Mouse (Mus musculus): ENCODE results near the gene Sema6d. TPM values are rescaled to one million over a fixed set of nuclear protein-coding genes. Genes with fewer than 3 reads are reported as not detected.

Gene Sema6d
- total RNA-seq, 1 experiment from 2014 or later, result not detected

DNA sequence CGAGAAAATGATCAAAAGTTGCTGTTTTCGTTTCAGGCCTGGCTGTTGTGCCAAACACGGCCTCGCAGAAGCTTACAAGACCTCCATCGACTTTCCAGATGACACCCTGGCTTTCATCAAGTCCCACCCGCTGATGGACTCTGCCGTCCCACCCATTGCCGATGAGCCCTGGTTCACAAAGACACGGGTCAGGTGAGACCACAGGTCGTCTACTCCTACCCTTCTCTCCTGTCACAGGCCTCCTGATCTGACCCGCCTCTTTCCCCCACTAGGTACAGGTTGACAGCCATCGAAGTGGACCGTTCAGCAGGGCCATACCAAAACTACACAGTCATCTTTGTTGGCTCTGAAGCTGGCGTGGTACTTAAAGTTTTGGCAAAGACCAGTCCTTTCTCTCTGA lies 568.6 kb downstream of the Sema6d start:
- no peak for ATAC-seq (replicated peaks; ENCODE audit: insufficient number of reproducible peaks, low FRiP score, low TSS enrichment, poor library complexity, severe bottlenecking)

- ATAC-seq (replicated peaks; ENCODE audit: insufficient number of reproducible peaks, low FRiP score, low TSS enrichment, poor library complexity, severe bottlenecking), result no peak
These were observed 569.8 kb downstream of the Sema6d start for GRCm38 (mm10) chr2:124659601-124660000.

DNA sequence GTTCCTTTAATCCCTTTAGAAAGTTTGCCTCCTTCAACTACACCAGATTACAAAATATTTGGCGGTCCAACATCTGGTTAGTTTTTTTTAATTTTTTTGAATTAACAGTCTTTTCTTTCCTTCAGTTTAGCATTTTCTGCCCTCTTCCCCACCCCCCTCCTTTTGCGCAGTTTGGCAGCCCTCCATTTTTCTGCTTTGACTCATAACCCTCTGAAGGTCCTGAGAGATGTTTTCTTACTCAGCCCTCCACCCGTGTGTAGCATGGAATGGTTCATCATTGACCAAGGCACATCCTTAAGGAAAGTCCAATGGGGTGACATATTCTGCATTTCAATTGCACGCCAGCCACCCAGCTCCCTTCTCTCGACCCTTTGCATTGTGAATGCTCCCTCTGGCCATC lies 570.9 kb downstream of the Sema6d start:
- ATAC-seq (replicated peaks; ENCODE audit: insufficient number of reproducible peaks, low FRiP score, low TSS enrichment, poor library complexity, severe bottlenecking), result no peak

DNA sequence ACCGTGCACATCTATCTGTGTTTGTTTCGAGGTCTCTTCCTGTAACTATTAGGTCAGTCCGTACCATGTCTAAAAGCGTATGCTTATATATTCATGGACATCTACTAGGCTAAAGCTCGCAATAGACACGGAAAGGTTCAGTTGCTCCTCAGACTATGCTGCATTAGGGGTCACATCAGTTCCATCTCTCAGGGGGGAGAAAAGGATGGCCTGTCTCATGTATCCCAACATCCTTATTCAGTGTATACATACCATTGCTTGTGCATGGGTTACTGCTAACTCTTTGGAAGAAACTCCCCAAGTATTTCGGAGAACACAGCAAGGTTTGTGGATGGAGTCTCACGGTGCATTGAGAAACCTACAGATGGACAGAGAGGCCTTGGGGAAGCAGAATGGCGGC lies 571.5 kb downstream of the Sema6d start:
- no peak for ATAC-seq (replicated peaks; ENCODE audit: insufficient number of reproducible peaks, low FRiP score, low TSS enrichment, poor library complexity, severe bottlenecking)

DNA sequence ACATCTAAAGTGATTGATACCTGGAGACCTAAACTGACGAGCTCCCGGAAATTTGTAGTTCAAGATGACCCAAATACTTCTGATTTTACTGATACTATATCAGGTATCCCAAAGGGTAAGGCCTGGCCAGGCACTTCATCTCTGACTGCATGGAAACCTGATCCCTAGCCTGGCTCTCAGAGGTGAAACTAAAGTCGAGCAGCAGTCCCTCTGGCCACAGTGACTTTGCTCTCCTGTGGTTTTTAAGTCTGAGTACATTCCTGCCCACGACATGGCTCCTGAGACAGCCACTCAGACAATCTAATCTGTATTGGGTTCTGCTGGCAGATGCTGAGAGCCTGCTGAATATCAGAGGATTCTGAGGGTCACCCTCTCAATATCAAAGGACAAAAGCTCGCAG lies 572.5 kb downstream of the Sema6d start:
- ATAC-seq (replicated peaks; ENCODE audit: insufficient number of reproducible peaks, low FRiP score, low TSS enrichment, poor library complexity, severe bottlenecking), result no peak

GRCm38 (mm10) chr2:124664191-124664590 lies 574.4 kb downstream of the Sema6d start:
- ATAC-seq (replicated peaks; ENCODE audit: insufficient number of reproducible peaks, low FRiP score, low TSS enrichment, poor library complexity, severe bottlenecking), result no peak

GRCm38 (mm10) chr2:124668431-124668830 lies 578.7 kb downstream of the Sema6d start:
- no peak for ATAC-seq (replicated peaks; ENCODE audit: insufficient number of reproducible peaks, low FRiP score, low TSS enrichment, poor library complexity, severe bottlenecking)

DNA sequence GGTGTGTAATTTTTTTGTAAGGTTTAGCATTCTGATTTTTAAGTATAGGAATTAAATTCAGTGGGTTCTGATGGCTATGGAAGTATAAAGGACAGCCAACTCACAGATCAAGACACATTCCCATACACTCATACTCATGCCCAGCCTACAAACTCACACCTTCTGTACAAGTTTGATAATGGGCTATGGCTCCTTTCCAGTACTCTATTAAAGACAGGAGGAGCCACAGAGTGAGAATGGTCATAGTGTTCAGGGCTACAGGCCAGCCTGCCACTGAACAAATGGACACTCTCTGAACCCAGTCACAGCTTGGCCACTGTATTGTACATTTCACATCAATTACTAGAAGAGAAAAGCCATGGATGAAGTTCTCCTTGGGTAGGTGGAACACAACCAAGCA lies 583.3 kb downstream of the Sema6d start:
- no peak for ATAC-seq (replicated peaks; ENCODE audit: insufficient number of reproducible peaks, low FRiP score, low TSS enrichment, poor library complexity, severe bottlenecking)

DNA sequence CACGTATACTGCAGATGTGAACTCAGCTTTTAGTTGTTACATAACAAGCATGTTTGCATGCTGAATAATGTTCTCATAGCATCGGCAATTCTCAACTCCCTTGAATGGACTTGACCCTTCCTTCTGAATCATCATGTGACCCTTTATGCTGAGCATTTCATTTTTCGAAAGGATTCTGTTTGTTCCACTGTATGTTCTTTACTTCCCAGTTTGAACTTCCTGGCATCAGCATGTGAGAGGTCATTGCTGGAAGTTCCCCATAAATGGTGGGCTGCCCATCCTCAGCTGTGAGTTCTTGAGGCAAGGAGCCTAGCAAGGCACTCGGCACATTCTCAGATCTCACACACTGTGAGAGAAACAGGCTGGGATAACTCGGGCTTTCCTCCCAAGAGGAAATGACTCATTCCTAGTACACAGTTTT lies 594.7 kb downstream of the Sema6d start:
- ATAC-seq (replicated peaks; ENCODE audit: insufficient number of reproducible peaks, low FRiP score, low TSS enrichment, poor library complexity, severe bottlenecking), result no peak

- ATAC-seq (replicated peaks; ENCODE audit: insufficient number of reproducible peaks, low FRiP score, low TSS enrichment, poor library complexity, severe bottlenecking), result no peak
These were observed 600.6 kb downstream of the Sema6d start for GRCm38 (mm10) chr2:124690372-124690771.

- ATAC-seq (replicated peaks; ENCODE audit: insufficient number of reproducible peaks, low FRiP score, low TSS enrichment, poor library complexity, severe bottlenecking), result no peak
These were observed 612.9 kb downstream of the Sema6d start for GRCm38 (mm10) chr2:124702621-124703020.

GRCm38 (mm10) chr2:124704922-124705321 lies 615.2 kb downstream of the Sema6d start:
- no peak for ATAC-seq (replicated peaks; ENCODE audit: insufficient number of reproducible peaks, low FRiP score, low TSS enrichment, poor library complexity, severe bottlenecking)

DNA sequence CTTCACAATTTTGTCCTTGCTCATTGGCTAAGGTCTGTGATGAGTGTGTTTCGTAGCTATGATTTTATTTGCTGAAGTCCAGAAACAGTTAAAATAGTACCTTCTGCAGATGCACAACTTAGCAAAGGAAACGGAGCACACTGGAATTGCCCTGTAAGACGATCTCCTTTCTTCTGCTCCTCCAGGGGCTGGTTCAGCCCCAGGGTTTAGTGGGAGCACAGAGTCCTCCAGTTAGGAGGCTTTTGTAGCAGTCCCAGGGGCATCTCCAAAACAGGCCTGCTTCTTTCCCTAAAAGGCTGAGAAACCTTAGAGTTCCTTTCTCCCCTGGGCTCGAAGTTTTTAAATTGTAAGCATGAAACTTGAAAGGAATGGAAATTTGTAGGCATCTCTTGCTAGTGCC lies 616.0 kb downstream of the Sema6d start:
- no peak for ATAC-seq (replicated peaks; ENCODE audit: insufficient number of reproducible peaks, low FRiP score, low TSS enrichment, poor library complexity, severe bottlenecking)

DNA sequence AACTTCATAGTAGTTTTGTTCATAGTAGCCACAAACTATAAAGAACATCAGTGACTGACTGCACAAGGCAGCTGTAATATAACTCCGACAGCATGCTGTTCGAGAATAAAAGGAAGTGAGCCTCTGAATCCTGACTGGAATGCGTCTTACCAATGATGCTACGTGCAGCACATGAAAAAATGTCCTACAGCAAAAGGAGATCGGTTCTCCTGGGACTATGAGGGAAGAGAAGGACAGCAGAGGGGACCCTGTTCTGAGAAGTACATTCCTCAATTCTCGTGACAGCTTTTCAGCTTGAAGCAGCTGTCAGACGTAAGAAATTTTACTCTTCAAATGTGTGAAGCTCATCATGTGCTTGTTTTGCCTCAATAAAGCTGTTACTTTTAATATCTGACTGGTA lies 617.1 kb downstream of the Sema6d start:
- ATAC-seq (replicated peaks; ENCODE audit: insufficient number of reproducible peaks, low FRiP score, low TSS enrichment, poor library complexity, severe bottlenecking), result no peak

Measured in monocyte, adult 5-6 weeks (primary cell).